Mouse (Mus musculus) cortical plate, adult 2 months (tissue): ENCODE results near the gene Ap4e1.

ENCODE experiments used
- CTCF ChIP-seq: fragments of 200-500 bp; IDR thresholded peaks from 2 replicates; pipeline ENCODE4 v1.5.1; 2011; ENCODE audit warnings: mild to moderate bottlenecking, control low read depth, low read length; ENCODE audit not compliant: insufficient read depth; ENCODE audit errors: extremely low read depth
- POLR2A ChIP-seq: fragments of 200-500 bp; IDR thresholded peaks from 2 replicates; pipeline ENCODE4 v1.6.1; 2011; ENCODE audit warnings: mild to moderate bottlenecking, low read length, control low read depth; ENCODE audit not compliant: insufficient read depth; ENCODE audit errors: extremely low read depth

DNA sequence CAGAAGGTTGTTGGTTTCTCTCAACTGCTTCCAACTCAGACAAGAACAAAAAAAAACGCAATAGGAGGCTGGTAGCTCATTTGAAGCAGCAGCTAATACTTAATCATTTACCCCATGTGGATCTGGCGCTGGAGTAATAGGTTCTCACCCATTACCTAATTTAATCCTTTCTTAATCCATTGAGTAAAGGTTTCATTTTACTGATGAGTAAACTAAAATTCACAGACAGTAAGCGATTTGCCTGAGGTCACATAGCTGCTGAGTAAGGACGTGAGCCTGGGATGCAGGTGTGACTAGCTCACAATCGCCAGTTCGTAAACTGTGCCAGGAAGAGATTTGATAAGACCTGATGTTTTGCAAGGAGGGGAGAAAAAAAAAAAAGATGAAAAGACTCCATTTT lies 31.1 kb upstream of the Ap4e1 start:
- TF ChIP-seq CTCF = no peak
- TF ChIP-seq POLR2A = no peak
